Mouse (Mus musculus) adrenal gland, adult 8-10 months (tissue): Measurements from ENCODE around the gene Hsdl2. TPM values are rescaled to one million over a fixed set of nuclear protein-coding genes. Genes with fewer than 3 reads are reported as not detected.
"Not testable (repeated sequence)": the region's sequence is repeated elsewhere in the genome, so short reads cannot be mapped to it uniquely, and the experiment has no call there.

Experiments
- DNase-seq: peaks from one replicate; pipeline ENCODE4 v3.0.0; 2022
- total RNA-seq, 4 experiments: library from RNA; stranded (reverse); gene quantifications; 2 replicates each; pipeline ENCODE4 v1.2.4; 2022

The Hsdl2 gene
- total RNA-seq = 10 to 100 TPM; 63.8 to 85.7 (median 71.5) TPM

DNA sequence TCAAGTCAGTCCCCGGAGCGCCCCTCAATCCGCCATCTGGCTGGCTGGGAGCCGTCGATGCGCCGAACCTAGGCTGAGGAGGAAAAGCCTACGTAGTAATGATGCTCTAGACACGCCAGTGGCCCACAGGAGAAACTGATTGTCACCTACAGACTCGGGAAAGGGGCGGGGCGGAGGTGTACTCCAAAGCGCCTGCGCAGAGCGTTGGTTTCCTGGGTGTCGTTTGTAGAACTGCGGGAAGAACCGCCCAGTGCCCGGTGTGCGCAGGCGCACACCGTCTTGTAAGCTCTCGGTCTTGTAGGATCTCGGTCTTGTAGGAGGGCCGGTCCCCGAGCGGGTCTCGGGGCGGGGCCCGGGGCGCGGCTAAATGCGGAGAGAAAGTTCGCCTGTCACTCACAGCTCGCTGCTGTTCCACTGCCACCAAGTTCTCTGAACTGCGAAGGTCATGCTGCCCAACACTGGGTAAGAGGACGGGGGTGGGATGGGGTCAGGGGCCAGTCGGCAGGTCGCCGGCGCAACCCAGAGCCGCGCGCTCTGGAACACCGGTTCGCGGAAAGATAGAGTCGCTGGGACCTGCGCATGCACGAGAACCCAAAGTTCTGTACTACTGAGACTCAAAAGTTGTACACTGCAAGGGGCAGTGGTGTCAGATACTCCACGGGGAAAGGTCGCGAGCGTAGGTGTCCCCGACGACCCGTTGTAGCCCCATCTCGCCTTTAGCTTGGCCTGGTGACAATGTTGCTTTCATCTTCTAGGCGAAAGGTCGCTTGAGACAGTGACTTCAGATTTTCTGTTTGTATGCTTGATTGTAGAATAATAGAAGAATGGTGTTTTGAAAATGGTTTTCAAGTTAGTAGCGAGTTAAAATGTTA is at the start of gene Hsdl2:
Gene Hsdl2 (plus strand): TSS at position 250 of the 872 bp plus-strand sequence.
- DNase-seq = peak; percentile 99

- no peak for DNase-seq
Observed at GRCm38 (mm10) chr4:59533268-59533667, 48.1 kb upstream of the Hsdl2 start.

GRCm38 (mm10) chr4:59535624-59536023 is 45.7 kb upstream of the Hsdl2 start:
- DNase-seq = no peak

- no peak for DNase-seq
Observed at GRCm38 (mm10) chr4:59536281-59536680, 45.1 kb upstream of the Hsdl2 start.

DNA sequence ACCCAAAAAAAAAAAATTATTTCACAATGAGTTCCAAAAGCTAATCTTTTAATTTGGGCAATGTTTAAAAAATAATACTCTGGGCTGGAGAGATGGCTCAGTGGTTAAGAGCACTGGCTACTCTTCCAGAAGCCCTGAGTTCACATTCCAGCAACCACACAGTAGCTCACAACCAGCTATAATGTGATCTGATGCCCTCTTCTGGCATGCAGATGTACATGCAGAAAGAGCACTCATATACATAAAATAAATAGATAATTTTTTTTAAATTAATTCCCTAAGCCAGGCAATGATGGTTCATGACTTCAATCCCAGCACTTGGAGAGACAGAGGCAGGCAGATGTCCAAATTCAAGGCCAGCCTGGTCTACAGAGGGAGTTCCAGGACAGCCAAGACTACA is 38.4 kb upstream of the Hsdl2 start:
- no peak for DNase-seq

GRCm38 (mm10) chr4:59544654-59545053 is 36.7 kb upstream of the Hsdl2 start:
- DNase-seq = no peak

DNA sequence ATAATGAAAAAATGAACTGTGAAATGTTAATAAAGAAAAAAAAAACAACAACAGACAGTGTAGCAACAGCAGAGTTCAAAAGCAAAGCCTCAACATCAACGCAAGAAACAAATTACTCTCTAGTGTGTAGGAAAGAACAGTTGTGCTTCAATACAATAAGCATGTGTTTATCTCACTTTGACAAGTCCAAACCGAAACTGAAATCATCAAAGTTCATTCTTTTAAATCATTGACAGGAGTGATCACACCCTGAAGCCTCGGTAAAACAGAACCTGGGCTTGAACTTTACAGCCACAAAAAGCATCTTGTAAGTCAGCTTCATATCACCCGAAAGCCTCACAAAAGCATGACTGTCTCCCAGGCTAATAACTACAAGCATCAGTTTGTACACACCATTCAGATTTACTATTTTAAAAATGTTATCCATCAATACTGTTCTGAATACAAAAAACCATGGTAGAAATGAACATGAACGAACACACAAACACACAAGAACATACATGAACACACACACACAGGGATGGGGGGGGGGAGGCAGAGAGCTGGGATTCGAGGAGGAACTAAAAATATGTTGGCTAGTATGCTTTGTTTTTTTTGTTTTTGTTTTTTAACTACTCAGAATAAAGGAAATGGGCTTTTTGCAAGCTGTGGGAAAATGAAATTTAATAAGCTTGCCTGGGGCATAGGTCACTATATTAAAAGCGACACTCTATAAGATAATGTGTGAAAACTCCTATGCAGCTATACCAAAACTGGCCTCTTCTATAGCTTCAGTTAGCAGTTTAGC is 34.9 kb upstream of the Hsdl2 start:
- no peak for DNase-seq

DNA sequence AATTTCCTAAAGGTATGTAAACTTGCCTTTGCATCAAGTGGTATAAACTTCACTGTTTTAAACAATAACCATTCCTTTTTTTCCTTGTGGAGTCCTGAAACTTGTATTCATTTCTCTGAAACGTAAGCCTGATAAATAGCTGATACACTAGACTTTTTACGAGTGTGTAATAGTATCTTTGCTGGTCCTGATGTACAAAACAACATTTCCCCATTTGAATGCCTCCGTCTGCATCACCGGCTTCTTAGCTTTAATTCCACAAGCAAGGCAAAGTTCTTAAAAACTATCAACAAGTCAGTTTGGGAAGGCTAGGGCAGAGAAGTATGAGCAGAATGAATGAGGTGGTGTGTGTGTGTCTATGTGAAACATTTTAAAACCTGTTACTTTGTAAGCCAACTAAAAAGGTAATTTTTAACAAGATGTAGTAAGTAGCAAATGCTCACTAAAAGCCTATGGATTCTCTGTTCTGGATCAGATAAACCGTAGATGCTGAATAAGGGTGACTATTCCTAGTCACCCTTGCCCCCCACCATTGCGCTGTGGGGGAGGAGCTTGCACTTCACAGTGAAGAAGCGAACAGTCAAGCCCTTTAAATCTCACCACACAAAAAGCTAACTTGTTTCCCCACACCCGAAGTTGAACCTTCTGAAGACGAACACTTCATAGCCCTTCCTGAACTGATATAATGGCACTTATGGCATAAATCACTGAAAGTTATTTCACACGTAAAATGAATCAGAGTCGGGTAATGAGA is 34.0 kb upstream of the Hsdl2 start:
- no peak for DNase-seq

DNA sequence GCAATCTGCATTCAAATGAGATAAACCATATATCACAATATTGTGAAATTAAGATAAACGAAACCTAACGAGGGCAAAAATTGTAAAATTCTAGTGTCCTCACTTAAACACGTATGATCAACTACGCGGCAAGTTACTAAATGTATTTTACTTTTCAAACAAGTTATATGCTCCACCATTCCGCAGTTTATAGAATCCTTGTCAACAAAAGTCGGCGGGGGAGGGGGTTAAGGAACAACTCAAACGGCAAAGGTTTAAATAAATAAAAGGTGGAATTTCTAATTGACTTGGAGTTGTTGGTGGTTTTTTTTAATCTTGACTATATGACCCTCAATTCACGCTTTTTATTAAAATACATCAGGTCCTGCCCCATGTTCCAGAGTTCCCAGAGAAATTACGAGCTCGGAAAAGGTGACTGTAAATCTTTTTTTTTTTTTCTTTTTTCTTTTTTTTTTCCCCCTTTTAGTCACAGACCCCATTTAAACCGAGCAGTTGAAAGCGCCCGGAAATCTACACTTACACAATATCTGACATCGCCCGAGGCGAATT is 33.3 kb upstream of the Hsdl2 start:
- DNase-seq = no peak

DNA sequence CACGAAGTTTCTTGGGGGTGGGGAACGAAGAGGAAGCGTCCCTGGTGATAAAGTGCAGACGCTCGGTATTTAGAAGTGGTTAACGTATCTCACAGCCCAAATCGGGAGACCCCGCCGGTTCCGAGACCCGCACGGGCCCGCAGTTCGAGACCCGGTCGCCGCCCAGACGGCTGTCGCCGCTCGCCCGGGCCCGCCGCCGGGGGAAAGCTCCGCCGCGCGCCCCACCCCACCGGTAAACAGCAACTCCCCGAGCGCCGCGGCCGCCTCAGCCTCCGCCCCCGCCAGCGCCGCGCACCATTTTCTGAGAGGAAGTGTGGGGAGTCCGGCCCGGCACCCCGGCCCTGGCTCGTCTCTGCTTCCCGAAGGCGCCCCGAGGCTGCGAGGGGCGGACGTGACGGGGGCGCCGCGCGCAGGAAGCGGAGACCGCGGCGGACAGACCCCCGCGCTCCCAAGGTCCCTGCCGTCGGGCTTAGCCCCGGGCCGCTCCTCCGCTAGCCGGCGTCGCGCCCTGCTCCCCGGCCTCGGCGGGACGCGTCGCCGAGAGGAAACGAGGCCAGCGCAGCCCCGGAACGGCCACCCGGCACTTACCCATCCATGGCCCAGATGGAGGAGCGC is 32.7 kb upstream of the Hsdl2 start:
- DNase-seq = peak; percentile 69

DNA sequence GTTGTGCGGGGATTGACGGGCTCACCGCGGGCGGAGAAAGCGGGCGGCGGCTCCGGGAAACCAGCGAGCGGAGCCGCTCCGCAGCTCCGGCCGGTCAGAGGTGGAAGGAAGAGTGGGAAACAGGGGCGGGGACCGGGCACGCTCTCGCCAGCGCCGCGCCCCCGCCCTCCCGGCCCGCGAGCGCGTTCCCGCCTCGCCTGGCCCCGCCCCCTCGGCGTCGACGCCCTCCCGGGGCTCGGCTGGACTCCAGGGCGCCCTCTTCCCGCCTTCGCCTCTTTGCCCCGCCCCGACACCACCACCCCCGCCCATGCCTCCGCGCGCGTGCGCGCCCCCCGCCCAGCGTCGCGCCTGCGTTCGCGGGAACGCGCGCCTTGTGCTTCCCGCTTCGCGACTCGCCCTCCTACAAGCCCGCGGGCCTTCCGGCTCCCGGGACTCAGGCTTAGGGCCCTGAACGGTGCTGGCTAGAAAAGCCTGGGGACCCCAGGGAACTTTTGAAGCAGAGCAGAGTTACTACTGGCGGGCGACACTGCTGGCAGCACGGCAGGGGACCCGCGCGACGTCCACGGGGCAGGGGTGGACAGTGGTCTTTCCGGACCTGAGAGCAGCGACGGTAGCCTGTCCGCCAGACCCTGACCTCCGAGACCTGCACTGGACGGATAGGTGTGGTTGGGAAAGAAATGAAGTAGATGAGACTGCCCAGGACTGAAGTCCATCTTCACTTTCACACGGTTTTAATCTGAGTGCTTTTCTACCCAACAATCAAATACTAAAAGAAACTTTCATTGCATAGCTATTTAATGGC is 32.0 kb upstream of the Hsdl2 start, which contains the start of gene Ptbp3:
Gene Ptbp3 (minus strand): TSS at position 190 of the 802 bp plus-strand sequence.
- peak; percentile 86 for DNase-seq

DNA sequence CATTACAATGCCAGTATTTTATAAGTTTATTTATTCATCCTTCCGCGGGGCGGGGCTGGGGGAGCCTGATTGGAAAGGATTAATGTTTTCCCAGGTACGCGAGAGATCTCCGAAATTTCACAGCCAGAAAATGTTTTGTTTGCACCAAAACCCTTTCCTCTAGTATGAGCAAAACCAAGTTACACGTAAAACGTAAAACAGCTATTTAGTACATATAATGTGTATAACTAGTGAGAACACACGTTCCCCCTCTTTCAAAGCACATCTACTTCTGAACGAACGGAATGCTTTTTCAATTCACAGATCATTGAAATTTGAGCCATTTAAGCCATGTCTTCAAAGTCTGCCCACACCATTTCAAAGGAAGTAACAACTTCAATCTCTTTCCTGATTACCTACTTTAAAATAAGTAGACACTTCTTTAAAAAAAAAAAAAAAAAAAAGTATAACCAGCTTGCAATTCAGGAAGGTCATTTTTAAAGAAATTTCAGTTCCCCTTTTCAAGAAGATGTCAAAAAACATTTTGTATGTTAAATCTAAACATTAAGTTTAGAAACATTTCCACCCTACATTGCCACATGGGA is 31.3 kb upstream of the Hsdl2 start:
- DNase-seq = no peak

- peak; percentile 40 for DNase-seq
Observed at GRCm38 (mm10) chr4:59551901-59552300, 29.5 kb upstream of the Hsdl2 start.

DNA sequence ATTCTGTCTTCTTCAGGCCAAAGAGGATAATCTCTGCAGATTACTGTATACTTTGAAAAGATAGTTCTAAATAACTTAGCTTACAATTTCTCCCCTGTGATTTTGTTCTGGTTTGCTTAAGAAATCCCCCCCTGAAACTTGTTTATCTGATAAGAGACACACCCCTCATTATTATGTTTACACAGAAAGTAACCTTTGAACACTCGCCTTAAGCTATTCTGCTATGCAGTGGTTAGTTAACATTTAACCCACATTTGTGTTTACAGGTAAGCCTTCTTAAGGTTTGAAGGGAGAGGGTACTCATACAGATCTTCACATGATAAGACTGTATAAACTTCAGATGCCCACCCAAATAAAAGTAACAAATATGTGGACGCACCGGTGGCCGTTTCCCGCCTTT is 28.5 kb upstream of the Hsdl2 start:
- DNase-seq = no peak

- no peak for DNase-seq
Observed at GRCm38 (mm10) chr4:59553576-59553975, 27.8 kb upstream of the Hsdl2 start.

GRCm38 (mm10) chr4:59555177-59555576 is 26.2 kb upstream of the Hsdl2 start:
- DNase-seq = no peak

DNA sequence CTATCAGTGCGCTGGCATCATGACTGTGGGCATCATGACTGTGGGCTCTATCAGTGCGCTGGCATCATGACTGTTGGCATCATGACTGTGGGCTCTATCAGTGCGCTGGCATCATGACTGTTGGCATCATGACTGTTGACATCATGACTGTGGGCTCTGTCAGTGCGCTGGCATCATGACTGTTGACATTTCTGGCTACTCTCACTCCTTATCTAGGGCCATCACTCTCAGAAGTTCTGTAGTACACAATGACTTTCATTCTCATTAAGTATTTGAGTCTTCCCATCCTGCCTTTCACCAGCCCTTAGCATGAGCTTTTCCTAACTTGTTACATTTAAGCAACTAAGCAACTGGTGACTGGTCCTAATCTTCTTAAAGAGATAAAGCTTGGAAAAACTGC is 24.0 kb upstream of the Hsdl2 start:
- DNase-seq = not testable (repeated sequence)

DNA sequence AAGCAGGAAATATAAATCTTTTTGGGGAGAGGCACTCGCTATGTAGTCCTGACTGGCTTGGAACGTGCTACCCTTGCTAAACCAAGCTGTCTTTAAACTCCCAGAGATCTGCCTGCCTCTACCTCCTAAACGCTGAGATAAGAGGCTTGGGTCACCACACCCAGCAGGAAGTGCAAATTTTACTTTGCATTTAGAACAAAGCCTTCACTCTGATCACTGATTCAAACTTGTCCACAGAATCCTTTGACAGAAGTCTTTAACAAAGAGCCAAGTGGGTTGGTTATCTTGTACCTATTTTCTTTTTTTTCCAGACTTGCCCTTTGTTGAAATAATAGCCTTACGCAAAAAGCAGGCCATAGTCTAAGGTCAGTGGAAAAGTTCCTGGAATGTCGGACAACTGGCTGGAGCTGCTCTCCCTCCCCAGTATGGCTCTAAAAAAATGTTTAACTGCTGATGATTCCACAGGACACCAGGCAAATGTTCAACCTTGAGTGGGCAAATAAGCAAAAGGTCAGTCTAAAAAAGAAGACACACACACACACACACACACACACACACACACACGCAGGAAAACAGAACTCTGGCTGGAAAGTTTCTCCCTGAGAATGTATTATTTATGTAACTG is 23.2 kb upstream of the Hsdl2 start:
- DNase-seq = peak; percentile 40

GRCm38 (mm10) chr4:59560141-59560540 is 21.2 kb upstream of the Hsdl2 start:
- DNase-seq = peak; percentile 54

DNA sequence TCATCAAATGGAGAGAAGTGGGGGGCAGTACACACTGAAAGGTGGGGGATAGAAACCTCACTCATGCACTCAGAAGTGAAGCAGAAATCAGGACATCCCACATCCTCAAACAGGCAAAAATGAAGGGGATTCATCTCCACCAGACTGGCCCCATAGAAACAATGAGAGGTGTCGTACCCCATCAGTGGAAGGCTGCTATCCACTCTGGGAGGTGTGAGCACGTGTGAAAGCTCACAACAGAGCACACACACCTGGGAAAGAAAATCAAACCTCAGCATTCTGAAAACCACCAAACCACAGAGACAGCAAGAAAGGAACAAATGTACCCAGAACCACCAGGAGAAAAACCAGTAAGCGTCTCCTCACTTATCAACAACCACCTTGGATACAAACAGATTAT is 17.2 kb upstream of the Hsdl2 start:
- no peak for DNase-seq
